Mouse (Mus musculus) liver, embryonic 16.5 days (tissue): ENCODE measurements around the gene Gm11437. TPM values are rescaled to one million over a fixed set of nuclear protein-coding genes. Genes with fewer than 3 reads are reported as not detected.

ENCODE experiments used
- polyA plus RNA-seq: library from polyadenylated mRNA; unstranded; fragments of >200 nt; fragmentation: Nextera tagmentation; extraction: Ambion mirVana; gene quantifications from 2 replicates; pipeline ENCODE4 v1.2.1, GENCODE M21; 2015

Gene Gm11437
- polyA plus RNA-seq, 1 experiment from 2014 or later: not detected

Other genes starting within 250 kb of the Gm11437 start
- gene Ddx52, start 225.4 kb downstream of the Gm11437 start, polyA plus RNA-seq: 11.2 and 13.0 TPM in 2 replicates
- 5.3 and 5.4 TPM in 2 replicates for gene Synrg, start 203.0 kb downstream of the Gm11437 start, polyA plus RNA-seq
- 1.5 and 1.8 TPM in 2 replicates for gene Dusp14, start 98.2 kb downstream of the Gm11437 start, polyA plus RNA-seq
- gene Tada2a, start 37.9 kb downstream of the Gm11437 start, polyA plus RNA-seq: 7.7 and 7.9 TPM in 2 replicates
- gene Acaca, start 37.8 kb downstream of the Gm11437 start, polyA plus RNA-seq: 6.0 and 6.7 TPM in 2 replicates